Comparison of ENCODE assay signal across 13 mouse cellular contexts in genomic region chr3:85618885-85619284, GRCm38 (mm10). TPM values are rescaled to one million over a fixed set of nuclear protein-coding genes. Genes with fewer than 3 reads are reported as not detected.
A peak's percentile ranks its signal among the peaks of the same experiment; 100 is the strongest.
DNase-seq lines count a peak whose midpoint lies in the region; TF ChIP-seq lines count a peak whose summit lies in the region.
"Had no signal": no experiment of that assay in that cellular context is flagged by ENCODE, and none has a peak within 500 bp of the region (broad histone marks: within the 10 kb centered on the region; RNA-seq: fewer than 3 reads in every experiment).

No protein-coding gene starts in this region.

- H3K4me1 ChIP-seq in E14TG2a.4 (replicated peaks; ENCODE audit: low read depth, low read length) (no peaks in the 10 kb centered on the region), ES-E14 (ENCODE audit: control insufficient read depth in 2 of 2, insufficient read depth in 2 of 2, low read length in 2 of 2, poor library complexity in 1 of 2) (no peaks in the 10 kb centered on the region)
- H3K4me1 ChIP-seq: limb, embryonic 12.5 days had no signal

- H3K36me3 ChIP-seq in E14TG2a.4 (ENCODE audit: insufficient read depth, low read length) (peaks cover 26% of the 10 kb centered on the region), ES-E14 (ENCODE audit: control insufficient read depth, insufficient read depth, low read length, poor library complexity, severe bottlenecking) (peaks cover 4% of the 10 kb centered on the region; the same call in 1 of the 2 replicates)

- in situ Hi-C loops in ES-E14 (cut with MboI; ENCODE audit: low sequenced_read_pairs in 2 of 2, unreplicated experiment in 2 of 2), result no loop called here

- no peak overlapping the region for H3K27ac ChIP-seq in ES-E14 (ENCODE audit: insufficient read depth, low read depth, low read length, poor library complexity, severe bottlenecking)
- H3K27ac ChIP-seq: limb, embryonic 12.5 days had no signal

- no peaks in the 10 kb centered on the region for H3K27me3 ChIP-seq in E14TG2a.4 (ENCODE audit: insufficient read depth, low read length)
- H3K27me3 ChIP-seq: limb, embryonic 12.5 days had no signal

- no peak overlapping the region for H3K4me3 ChIP-seq in E14TG2a.4 (replicated peaks; ENCODE audit: low read length)
- no peak overlapping the region for H3K4me3 ChIP-seq in ES-E14 (ENCODE audit: insufficient read depth in 1 of 2, low read depth in 1 of 2, low read length in 2 of 2, poor library complexity in 1 of 2, severe bottlenecking in 1 of 2)
- H3K4me3 ChIP-seq: limb, embryonic 12.5 days had no signal

- DNase-seq in heart, postnatal 4 days, result peak; percentile 32
- no peak for DNase-seq in heart, adult 18-20 months
- DNase-seq in ES-E14 (ENCODE audit: low read depth, low spot score), result peak; percentile 7
- DNase-seq in cerebellum, postnatal 10 days, result peak; percentile 41 to 44
- no peak for DNase-seq in urinary bladder, postnatal 10 days (ENCODE audit: low spot score)
- no peak for DNase-seq in layer of hippocampus, postnatal 25 days (ENCODE audit: extremely low spot score in 1 of 2, low spot score in 1 of 2)
- DNase-seq: gastrocnemius, postnatal 36 days; heart, postnatal 14 days; kidney, adult 11 months; layer of hippocampus, adult 9-11 months; thymus, adult 2 months had no signal

- no peak overlapping the region for H3K9ac ChIP-seq in ES-E14 (ENCODE audit: insufficient read depth, low read depth, low read length, poor library complexity, severe bottlenecking)
- H3K9ac ChIP-seq: limb, embryonic 12.5 days had no signal

- H3K9me3 ChIP-seq in E14TG2a.4 (ENCODE audit: low read length) (no peaks in the 10 kb centered on the region), ES-E14 (ENCODE audit: control insufficient read depth, insufficient read depth, low read depth, low read length) (no peaks in the 10 kb centered on the region)
- H3K9me3 ChIP-seq: limb, embryonic 12.5 days had no signal

- TF ChIP-seq CTCF in E14TG2a.4 (conservative IDR thresholded peaks at IDR 0.05; ENCODE audit: low read length), result peak; percentile 21

TF ChIP-seq in ES-E14, 5 proteins besides CTCF, POLR2A, EP300 and RAD21:
- TF ChIP-seq MAFK (IDR thresholded peaks at IDR 0.05; ENCODE audit: insufficient read depth, low read depth, low read length) (no peak), ZNF384 (IDR thresholded peaks at IDR 0.05; ENCODE audit: low read depth, low read length) (no peak), HCFC1 (IDR thresholded peaks at IDR 0.05; ENCODE audit: borderline replicate concordance, insufficient read depth, low read length) (no peak), CHD2 (IDR thresholded peaks at IDR 0.05; ENCODE audit: low read depth, low read length) (no peak), ZC3H11A (IDR thresholded peaks at IDR 0.05; ENCODE audit: borderline replicate concordance, low read depth, low read length) (no peak)
TF ChIP-seq in ES-E14: peak in this region for 0.

RNA-seq across cellular contexts. Expression of gene Gatb, which starts 45.0 kb away (rescaled TPM):
- total RNA-seq in heart, postnatal 4 days (2021), result 10 to 100 TPM; 26.4 to 28.0 TPM
- total RNA-seq in heart, adult 18-20 months (2021), result 10 to 100 TPM; 52.3 to 52.6 TPM
- 16.9 and 18.1 TPM in 2 replicates for total RNA-seq in ES-E14 (2012; rRNA removed)
- total RNA-seq in layer of hippocampus, postnatal 25 days (2021), result 10 to 100 TPM; 22.2 to 22.5 TPM

Comparison
In these comparisons a context has a peak if more than half of its experiments do, and no peak if none do; other contexts are left out.
1. DNase-seq: peak in heart, postnatal 4 days (single experiment), ES-E14 (single experiment) and cerebellum, postnatal 10 days (2 of 2); none in heart, adult 18-20 months (0 of 2), urinary bladder, postnatal 10 days (single experiment) and layer of hippocampus, postnatal 25 days (0 of 2).